Mouse (Mus musculus) activated CD4-positive, CD25-positive, alpha-beta regulatory T cell, adult 4 months (primary cell): ENCODE data around the gene Fgd5. TPM values are rescaled to one million over a fixed set of nuclear protein-coding genes. Genes with fewer than 3 reads are reported as not detected.
"Not testable (repeated sequence)": the region's sequence is repeated elsewhere in the genome, so short reads cannot be mapped to it uniquely, and the experiment has no call there.

Source experiments
- ATAC-seq: one replicate; pipeline ENCODE4 v1.8.0; 2017
- polyA plus RNA-seq, 2 experiments: library from polyadenylated mRNA; unstranded; fragments of 100-300 nt; shearing (Covaris generic); gene quantifications; one replicate each; pipeline ENCODE4 v1.2.1; 2017

The Fgd5 gene
- polyA plus RNA-seq = under 1 TPM in 1 of 2 experiments, not detected in 1; 0.42 TPM

DNA sequence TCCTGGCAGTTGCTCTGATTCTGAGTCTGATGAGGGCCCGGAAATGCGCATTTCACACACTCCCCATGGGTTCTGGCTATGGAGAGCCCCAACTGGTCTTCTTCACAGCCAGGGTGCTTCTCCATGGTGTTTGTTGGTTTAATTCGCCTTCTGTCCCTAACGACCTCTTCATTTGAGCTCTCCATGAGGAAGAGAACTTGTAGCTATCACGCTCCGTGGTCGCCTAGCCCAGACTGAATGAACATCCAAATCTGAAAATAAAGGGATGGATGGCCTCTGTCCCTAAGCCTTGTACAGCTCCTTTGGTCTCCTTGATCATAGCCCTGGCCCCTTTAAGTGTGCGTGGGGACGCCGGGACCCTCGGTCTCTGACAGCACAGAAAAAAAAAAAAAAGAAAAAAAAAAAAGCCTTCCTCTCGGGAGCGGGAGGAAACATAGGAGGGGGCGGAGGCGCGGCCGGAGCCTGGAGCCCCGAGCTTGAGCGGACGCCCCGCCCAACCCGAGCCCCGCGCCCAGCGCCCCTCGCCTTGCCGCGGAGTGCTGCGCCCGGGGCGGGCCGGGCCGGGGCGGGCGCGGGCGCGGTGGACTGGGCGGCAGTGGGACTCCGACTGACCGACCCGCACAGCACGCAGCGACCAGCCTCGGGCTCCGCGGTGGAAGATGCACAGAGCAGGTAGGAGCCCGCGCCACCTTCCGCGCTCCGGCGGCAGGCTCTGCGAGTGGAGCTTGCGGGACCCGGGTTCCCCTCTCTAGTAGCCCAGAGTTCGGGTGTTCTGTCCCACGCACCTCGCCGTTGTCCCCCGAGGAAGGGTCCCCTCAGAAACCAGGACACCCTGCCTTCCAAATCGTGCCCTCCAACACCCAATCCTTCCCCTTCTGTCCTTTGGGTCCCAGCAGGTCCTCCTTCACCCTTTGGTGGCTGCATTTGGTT, at the start of gene Fgd5:
Gene Fgd5, plus strand, starts transcription at position 508 of the 930 bp plus-strand sequence.
- ATAC-seq = no peak

DNA sequence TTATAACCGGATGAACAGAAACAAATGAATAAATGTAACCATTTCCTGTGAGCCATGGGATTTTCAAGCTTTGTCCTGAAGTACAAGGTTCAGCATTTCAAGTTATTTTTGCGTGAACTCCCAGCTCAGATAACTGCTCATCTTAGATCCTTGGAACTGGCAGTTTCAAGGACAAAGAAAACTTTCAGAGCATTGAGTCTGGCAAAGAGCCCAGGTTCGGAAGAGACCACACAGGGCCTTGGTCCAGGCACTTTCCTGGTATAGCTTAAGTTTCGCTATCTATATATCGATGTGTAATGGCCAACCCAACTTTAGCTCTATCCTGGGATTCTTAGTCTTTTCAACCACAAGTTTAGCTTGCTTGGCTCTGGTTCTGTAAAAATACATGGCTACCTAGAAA, 47.4 kb upstream of the Fgd5 start:
- no peak for ATAC-seq

DNA sequence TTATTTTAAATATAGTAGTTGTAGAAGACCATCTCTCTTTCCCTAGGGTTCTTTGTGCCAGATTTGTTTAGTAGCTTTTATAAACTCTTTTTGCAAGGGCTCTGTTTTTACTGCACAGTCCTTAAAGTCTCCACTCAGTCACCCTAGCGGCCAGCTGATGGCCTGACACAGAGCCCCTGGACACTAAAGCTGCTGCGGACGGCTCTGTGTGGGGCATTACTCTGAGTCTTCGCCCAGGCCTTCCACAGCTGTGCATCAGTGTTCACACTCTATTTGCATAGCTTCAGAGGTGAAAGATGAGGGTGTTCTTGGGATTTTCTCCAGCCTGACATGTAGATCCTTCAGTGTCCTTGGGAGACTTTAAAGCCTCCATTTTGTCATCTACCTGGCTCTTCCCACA, 40.2 kb upstream of the Fgd5 start:
- ATAC-seq = no peak

DNA sequence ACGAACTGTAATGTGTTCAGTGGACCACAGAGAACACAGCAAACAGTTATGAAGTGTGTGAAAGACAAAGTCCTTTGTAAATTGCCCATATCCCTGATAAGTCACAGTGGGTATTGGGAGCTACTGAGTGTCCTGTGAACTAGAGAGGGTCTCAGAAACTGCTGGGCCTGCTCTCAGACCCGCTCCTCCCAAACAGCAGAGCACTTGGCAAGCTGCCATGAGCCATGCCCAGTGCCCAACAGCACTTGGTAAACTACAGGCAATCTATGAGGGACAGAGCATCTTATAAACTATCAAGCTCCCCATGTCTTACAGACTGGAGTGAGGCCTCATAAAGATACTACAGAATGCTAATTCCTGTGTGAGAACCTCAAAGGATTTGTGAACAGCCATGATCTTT, 30.3 kb upstream of the Fgd5 start:
- no peak for ATAC-seq

DNA sequence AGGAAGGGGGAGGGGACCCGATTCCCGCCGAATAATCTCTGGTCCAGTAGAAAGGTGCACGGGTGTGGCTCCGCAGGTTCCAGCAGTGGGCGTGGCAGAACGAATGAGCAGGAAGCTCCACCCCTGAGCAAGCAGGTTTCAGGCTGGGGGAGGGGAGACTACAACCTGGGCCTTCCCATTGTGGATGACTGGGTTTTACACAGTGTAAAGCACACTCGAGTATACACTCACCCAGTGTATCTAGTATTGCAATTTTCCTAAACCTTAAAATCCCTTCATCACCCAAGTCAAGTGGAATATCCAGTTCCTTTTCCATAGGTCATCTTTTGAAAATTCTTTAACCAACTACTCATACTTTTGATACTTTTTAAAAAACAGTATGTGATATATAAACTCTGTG, 20.7 kb upstream of the Fgd5 start:
- ATAC-seq = not testable (repeated sequence)

DNA sequence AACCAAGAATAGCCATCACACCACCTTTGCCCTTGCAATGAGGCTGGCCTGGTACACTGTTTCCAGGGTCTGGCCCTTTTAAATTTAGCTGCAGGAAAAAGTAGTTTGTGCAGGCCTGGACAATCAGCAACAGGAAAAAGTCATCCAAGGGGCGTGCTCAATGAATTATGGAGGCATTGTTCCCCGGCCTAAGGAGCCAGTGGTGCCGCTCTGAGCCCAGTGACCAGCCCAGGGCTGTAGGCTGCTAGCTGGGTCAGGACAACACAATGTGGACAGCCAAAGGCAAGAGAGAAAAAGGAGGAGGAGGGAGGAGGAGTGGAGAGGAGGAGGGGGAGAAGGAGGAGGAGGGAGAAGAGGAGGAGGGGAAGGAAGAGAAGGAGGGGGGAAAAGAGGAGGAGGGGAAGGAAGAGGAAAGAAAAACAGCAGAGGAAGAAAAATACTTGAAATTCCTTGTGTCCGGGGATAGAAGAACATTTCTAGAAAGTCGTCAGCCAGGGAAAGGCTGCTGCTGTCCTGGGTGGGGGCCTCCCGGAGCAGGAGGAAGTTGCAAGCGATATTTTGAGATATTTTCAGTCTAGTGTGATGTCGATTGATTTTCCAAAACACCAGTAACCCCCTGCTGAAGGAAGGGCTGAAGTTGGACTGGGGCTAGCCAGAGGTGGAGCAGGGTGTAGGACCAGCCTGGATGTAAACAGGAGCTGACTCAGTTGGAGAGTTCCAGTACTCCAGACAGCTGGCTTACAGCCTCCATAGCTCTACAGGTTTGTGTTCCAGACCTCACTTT, 18.5 kb upstream of the Fgd5 start:
- ATAC-seq = no peak

DNA sequence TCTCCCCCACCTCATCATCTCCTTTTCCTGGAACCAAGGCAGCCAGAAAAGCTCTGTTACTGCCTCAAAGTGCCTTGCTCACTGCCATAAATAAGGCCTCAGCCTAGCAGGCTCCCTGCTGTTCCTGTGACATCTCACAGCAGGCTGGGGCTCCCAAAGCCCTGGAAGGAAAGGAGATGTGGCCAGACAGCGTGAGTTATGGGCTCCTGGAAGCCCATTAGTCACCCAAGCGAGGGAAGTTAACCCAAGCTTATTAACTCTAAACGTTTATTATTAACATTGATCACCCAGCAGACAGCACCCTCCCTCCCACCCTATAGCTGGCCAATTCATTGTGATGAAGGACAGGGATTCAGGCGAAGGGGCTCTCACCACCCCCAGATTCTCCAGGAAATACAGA, 15.2 kb upstream of the Fgd5 start:
- no peak for ATAC-seq

DNA sequence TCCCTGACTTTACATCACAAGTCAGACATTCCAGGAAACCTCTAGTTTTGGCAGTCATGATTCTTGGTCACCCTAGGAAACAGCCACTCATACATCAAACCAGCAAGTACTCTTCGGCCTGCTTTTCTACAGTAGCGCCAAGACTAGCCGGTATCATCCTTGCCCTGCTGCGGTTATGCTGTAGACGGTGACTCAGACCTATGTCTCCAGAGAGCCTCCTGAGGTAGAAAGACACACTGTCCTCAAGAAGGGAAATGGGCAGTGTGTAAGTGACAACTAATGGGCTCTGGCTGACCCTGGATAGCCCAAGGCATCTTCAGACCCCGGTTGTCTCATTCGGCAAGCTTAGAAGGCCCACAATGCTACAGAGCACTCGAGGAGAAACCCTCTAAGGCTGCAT, 13.6 kb upstream of the Fgd5 start:
- no peak for ATAC-seq

DNA sequence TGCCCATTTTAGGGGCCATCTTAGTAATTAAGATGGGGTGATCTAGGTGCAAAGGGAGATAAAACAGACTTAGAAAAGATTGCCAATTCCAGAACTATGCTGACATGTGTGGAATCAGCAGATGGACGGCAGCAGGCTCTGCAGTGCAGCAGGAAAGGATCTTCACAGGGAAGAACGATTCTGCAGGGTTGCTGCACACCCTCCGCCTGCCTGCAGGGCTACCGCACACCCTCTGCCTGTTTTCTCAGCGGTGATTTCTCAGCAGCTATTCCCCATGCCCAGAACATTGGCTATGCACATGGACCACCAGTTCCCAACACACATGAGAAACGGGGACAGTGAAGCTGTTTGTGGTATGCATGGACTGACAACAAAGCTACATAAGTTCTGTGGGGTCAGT, 12.7 kb upstream of the Fgd5 start:
- ATAC-seq = no peak

DNA sequence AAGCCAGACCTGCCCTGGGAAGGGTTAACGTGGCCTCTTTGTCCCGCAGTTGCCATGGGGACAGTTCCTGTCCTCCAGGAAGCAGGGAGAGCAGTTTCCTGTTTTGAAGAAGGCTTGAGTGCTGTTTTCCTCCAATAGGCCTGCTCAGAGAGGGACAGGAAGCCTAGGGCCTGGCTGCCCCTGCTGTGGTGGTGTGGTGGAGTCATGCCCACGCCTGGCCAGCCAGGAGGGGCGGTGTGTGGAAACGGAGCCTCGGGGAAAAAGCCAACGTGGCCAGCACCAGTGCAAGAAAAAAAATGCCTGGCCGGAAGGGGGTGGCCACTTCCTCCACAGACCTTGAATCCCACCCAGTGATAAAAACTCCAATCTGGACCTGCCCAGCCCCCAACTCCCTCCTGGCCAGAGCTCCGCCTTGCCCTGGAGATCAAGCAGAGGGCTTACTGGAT, 6.5 kb upstream of the Fgd5 start:
- ATAC-seq = no peak

DNA sequence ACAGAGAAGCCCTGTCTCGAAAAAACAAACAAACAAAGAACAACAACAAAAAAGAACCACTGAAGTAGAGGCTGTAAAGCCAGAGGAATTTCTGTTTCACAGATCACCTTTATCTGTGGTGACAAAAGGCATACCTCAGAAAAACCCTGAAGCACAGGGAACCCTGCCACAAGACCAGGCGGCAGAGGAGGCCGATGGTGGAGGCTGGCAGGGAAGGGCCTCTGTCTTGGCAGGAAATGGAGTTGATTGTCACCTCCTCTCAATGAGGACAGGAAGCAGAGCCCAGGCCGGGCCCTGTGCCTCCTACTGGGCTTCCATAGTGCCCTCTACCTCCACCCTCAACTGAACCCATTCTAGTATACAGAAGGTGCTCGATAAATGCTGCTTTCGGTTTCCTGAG, 4.7 kb upstream of the Fgd5 start:
- no peak for ATAC-seq

DNA sequence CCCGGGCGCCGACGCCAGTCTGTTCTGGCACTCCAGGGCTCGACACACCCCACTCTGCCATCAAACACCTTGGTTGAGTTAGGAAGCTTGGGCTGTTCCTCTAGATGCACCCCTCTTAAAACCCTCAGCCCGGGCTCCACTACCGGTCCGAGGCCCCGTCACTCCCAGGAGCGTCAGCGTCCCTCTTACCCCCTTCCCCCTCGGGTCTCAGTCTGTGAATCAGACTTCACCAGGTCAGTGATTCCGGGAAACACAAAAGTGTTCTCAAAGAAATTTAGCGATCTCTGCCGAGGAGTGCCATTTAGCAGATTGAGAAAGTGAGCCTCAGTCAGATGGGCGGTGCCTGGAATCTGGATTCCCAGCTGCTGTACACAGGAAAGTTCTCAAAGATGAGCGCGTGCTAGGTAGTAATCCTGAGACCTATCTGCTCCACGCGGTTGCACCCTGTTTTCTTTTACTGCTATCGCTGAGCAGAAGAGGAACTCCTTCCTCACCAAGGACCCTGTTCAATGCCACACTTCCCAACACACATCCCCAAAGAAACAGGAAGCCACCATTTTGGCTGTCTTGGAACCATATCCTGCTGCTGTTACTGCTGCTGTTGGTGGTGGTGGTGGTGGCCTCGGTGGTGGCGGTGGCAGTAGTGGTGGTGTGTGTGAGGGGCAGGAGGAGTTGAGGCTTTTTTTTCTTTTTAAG, 771 bp downstream of the Fgd5 start:
- no peak for ATAC-seq

DNA sequence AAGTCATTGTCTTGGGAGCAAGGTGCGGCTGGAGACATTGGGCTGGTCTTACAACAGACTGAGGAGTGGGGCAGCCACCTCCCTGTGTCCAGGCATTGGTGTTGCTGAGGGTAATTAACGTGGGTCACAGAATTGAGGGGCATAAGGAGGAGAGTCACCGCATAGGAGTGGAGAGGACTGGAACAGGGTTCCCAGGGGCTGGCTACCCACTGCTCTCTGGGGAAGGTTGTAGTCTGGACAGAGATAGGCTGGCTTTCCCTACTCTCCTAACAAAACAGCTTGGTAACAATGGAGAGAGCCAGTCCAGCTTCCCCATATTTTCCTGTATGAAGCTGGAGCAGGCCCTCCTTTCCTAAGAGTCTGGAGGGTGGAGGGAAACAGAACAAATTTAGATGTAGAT, 1.3 kb downstream of the Fgd5 start:
- no peak for ATAC-seq

DNA sequence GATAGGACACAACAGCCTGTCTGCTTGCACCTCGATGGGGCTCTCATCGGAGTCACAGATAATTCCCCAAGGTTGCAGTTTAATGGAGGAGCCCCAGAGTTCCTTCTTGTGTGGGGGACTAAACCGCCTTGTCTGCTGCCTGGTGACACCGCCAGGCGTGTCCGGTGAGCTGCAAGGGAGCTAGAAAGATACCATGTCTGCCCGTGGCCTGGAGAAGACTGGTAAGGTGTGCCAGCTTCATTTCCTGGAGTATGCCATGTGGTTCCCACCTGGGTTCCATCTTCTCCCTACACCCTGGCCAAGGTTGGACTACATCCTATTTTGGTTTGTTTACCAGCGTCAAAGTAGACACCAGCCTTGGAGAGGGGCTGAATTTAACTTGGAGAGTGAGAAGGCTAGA, 11.4 kb downstream of the Fgd5 start:
- ATAC-seq = no peak

DNA sequence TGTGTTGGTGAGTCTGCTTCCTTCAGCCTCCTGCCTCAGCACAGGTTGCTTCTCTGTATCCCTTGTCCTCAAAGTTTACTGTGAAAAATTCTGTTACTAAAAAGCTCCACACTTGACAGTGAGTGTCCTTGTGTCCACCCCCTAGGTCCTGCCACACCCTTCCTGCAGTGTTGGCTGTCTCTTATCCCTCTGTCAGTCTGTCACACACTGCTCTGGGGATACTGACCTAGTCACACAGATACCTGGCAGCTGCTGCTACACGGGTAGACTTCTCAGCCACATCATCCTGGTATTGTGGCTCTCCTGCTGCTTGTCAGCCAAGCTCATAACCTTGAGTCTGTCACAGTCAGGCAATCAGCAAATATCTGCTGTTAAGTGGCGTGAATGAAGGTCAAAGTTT, 14.1 kb downstream of the Fgd5 start:
- ATAC-seq = no peak

DNA sequence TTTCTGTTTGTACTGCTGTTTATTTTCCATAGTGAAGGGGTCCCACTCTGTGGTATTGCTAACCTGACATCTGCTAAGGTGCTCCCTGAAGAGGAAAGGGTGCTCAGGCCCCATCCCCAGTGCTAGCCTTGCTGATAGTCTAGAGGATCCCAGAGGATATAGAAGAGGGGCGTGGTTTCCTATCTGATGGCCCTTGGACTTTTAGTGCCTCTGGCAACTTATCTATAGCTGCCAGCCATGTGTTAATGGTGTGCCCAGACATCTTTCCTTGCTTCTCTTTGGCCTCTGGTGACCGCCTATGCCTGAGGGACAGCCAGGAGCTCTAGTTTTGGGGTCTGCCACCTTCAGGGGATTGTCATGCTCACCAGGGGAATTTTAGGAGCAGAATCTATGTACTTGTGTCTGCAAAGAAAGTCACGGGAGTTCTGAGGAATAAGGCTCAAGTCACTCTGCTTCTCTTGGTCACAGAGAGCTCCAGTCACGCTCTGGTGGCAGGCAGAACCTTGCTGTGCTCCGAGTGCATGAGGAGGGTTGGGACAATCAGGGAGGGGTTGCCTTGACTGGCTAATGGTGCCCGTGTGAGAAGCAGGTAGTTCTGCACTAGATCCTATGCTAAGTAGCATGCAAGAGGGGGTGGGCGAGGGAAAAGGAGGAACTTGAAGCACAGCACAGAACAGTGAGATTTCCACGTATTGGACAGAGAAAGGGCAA, 15.3 kb downstream of the Fgd5 start:
- no peak for ATAC-seq

DNA sequence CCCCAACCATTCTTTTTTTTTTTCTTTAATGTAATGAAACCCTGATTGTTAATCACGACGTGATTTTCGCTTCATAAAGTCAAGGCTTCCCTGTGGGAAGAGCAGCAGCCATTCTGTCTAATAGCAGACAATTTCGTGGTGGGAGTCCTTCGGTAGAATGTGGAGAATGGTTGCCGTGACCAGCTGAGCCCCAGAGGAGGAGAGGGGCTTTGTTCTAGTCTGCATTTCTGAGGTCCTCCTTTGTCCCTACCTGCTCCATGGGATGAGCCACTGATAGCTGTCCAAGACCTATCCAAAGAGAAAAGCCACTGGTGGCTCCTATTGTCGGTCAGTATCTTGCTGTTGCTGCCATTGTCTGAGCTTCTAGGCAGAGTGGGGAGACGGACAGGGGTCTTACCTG, 17.4 kb downstream of the Fgd5 start:
- ATAC-seq = no peak

DNA sequence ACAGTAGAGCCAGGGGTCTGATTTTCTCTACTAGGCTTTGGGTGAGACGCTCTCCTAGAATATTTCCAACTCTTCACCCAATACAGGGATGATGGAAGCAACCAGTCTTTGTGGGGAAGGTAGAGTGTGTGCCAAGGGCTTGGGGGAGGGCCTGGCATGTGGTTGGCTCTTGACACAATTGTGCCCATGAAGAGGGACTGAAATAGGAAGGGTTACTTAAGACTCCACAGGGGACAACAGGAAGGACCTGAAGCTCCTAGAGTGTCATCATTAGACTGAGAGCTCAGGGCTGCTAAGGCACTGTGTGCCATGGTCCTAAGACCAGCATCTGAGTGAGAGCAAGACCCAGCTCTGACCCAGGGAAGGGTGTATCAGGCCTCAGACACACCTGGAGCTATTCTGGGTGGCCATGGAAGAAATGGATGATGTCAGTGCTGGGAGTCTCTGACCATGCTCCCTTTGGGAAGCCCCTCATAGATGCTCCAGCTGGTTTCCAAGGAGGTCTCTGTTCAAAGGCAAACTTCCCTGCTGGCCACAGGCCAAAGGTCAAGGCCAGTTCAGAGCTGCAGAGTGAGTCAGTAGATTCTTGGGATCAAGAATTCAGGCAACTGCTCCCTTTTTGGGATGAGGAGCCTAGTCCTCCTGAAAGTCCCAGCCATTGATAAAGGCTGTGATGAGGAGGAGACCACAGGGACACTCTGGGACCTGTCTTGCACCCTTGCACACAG, 24.0 kb downstream of the Fgd5 start:
- ATAC-seq = no peak

DNA sequence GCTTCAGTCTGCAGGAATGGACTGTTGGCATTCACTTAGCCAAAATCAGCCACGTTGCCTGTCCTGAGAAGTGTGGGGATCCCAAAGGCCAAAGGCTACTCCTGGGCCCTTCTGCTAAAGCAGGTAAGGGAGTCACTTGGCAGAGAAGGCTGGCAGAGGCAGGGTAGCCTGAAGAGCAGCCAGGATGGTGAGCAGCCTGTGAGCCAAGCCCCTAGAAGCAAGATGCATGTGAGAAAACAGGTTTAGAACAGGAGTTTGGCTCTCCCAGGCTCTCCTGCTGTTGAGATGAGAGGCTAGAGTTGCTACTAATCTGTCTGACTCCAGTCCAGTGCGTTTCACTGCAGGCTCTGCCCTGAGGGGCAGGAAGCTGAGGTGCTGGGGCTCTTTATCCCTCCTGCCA, 25.0 kb downstream of the Fgd5 start:
- ATAC-seq = no peak

DNA sequence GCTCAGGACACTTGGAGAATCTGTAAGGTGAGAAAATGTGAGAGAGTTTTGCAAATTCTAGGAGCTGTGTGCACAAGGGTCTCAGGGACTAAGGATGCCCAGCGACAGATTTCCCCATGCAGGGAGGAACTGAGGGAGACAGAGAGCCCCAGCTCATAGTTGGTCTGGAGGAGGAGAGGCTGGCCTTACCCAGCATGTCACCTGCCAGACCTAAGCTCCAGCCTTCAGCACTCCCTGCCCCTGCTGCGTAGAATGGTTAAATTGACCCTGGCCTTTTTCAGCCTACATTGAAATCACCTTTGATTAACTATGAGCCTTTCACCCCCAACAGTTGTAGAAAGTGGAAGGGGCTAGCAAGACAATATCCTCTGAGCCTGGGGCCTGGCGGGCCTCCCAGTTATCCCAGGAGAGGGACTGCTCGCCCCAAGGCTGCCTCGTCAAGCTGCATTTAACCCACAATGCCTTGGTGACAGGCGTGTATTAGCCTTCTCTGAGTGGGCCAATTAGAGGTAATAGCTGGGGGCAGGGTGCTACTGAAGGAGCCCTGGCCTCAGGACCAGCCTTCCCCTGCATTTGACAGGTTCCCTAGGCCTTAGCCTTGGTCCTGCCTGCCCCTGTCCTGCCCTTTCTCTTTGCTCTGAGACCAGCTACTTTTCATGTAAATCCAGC, 25.6 kb downstream of the Fgd5 start:
- ATAC-seq = no peak

DNA sequence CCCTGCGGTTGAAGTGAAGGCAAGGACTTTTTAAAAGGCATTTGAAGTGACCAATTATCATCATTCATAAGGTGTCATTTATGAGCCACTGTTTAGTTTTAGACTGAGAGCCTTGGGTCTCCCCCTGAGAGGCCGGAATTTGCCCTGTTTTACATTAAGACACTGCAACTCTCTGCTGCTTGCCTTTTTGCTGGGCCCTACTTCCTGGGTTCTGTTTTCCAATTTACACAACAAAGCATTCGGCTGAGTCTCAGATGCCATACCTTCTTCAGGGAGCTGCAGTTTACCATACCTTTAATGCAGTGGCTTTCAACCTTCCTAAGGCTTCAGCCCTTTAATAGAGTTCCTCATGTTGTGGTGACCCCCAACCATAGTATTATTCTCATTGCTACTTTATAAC, 26.1 kb downstream of the Fgd5 start:
- no peak for ATAC-seq
